ENCODE assay signal across 7 mouse cellular contexts in the genomic region with DNA sequence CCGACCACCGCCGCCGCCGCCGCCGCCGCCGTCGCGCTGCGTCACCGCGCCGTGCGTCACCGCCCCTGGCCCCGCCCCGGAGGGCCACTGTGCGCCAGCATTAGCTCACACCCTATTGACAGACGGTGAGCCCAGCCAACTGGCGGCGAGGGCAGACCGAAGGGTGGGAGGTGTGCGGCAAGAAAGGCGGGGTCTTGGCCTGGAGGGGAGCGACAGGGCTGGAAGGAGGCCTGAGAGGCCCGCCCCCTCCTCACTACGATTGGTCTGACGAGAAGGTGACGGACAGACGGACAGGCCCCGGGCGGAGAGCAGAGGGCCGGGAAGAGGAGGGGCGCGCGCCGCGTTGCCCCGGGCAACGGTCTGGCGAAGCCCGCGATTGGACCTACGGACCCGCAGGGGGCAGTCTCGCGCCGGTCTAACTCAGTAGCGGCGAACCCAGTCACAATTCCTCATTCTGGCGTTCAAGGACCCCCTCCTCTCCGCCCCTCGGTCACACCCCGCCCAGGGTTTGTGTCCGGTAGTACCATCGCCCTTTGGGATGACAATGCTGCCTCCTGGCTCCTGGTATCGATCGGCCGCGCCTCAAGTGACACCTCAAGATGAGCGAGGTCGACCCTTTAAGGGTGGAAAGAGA. TPM values are rescaled to one million over a fixed set of nuclear protein-coding genes. Genes with fewer than 3 reads are reported as not detected.
DNase-seq lines count a peak whose midpoint lies in the region; ATAC-seq and TF ChIP-seq lines count a peak whose summit lies in the region.

No protein-coding gene starts in this region.

- no peaks in the 10 kb centered on the region for H3K27me3 ChIP-seq in embryonic facial prominence, embryonic 10.5 days (replicated peaks; ENCODE audit: low read depth, poor library complexity, severe bottlenecking)
- H3K27me3 ChIP-seq in intestine, postnatal 0 days (replicated peaks; ENCODE audit: control insufficient read depth, insufficient read depth, low read length): no peaks in the 10 kb centered on the region
- H3K27me3 ChIP-seq in midbrain, embryonic 12.5 days: no peaks in the 10 kb centered on the region
- no peaks in the 10 kb centered on the region for H3K27me3 ChIP-seq in small intestine, adult 2 months (ENCODE audit: control insufficient read depth, insufficient read depth, low read length)

- H3K4me2 ChIP-seq in intestine, postnatal 0 days (replicated peaks; ENCODE audit: low read depth): peak overlapping the region; percentile 94
- H3K4me2 ChIP-seq in midbrain, embryonic 12.5 days (replicated peaks): peak overlapping the region; percentile 62

- H3K36me3 ChIP-seq in embryonic facial prominence, embryonic 10.5 days (replicated peaks): peaks cover 23% of the 10 kb centered on the region
- H3K36me3 ChIP-seq in intestine, postnatal 0 days (ENCODE audit: control insufficient read depth, insufficient read depth): no peaks in the 10 kb centered on the region; the same call in 1 of the 2 replicates
- 0 out of 2 replicates have a peak, but pooled peaks cover 7% of the 10 kb centered on the region for H3K36me3 ChIP-seq in midbrain, embryonic 12.5 days
- peaks cover 2% of the 10 kb centered on the region; the same call in 1 of the 2 replicates for H3K36me3 ChIP-seq in small intestine, adult 2 months (ENCODE audit: control insufficient read depth, insufficient read depth, low read length)

- peak; percentile 98 for ATAC-seq in intestine, postnatal 0 days
- peak; percentile 99 for ATAC-seq in midbrain, embryonic 12.5 days (ENCODE audit: low FRiP score, low read depth)

- no peak for TF ChIP-seq POLR2A in small intestine, adult 2 months (IDR thresholded peaks at IDR 0.05; ENCODE audit: low read depth, low read length)

- peak overlapping the region; percentile 94 for H3K9ac ChIP-seq in intestine, postnatal 0 days (ENCODE audit: low read depth, low read length)
- peak overlapping the region; percentile 97 for H3K9ac ChIP-seq in midbrain, embryonic 12.5 days (replicated peaks)

- WGBS in embryonic facial prominence, embryonic 10.5 days: under 1% methylated on average over 62 of the region's 64 CpGs
- 0% methylated on average over 41 of the region's 64 CpGs for WGBS in intestine, postnatal 0 days
- under 1% methylated on average over 49 of the region's 64 CpGs for WGBS in midbrain, embryonic 12.5 days
- WGBS in small intestine, adult 2 months: 2% methylated on average over 63 of the region's 64 CpGs

- peak; percentile 82 for TF ChIP-seq CTCF in intestine, postnatal 0 days (IDR thresholded peaks at IDR 0.05; ENCODE audit: low read depth)
- peak; percentile 54 for TF ChIP-seq CTCF in small intestine, adult 2 months (IDR thresholded peaks at IDR 0.05; ENCODE audit: extremely low read depth, insufficient read length, insufficient replicate concordance, low read depth, low read length)

- H3K4me1 ChIP-seq in embryonic facial prominence, embryonic 10.5 days: peaks cover 35% of the 10 kb centered on the region
- no peaks in the 10 kb centered on the region; the same call in 1 of the 2 replicates for H3K4me1 ChIP-seq in intestine, postnatal 0 days (replicated peaks; ENCODE audit: control insufficient read depth, insufficient read depth, low read length)
- peaks cover 32% of the 10 kb centered on the region for H3K4me1 ChIP-seq in midbrain, embryonic 12.5 days
- no peaks in the 10 kb centered on the region; the same call in 1 of the 2 replicates for H3K4me1 ChIP-seq in small intestine, adult 2 months (ENCODE audit: control insufficient read depth, insufficient read depth, insufficient read length, low read length)

- no peaks in the 10 kb centered on the region for H3K9me3 ChIP-seq in embryonic facial prominence, embryonic 10.5 days
- no peaks in the 10 kb centered on the region for H3K9me3 ChIP-seq in intestine, postnatal 0 days (ENCODE audit: control insufficient read depth)
- no peaks in the 10 kb centered on the region for H3K9me3 ChIP-seq in midbrain, embryonic 12.5 days

- peak overlapping the region; percentile 93 for H3K4me3 ChIP-seq in embryonic facial prominence, embryonic 10.5 days
- peak overlapping the region; percentile 87 for H3K4me3 ChIP-seq in intestine, postnatal 0 days (ENCODE audit: low read depth, low read length)
- H3K4me3 ChIP-seq in midbrain, embryonic 12.5 days: peak overlapping the region; percentile 88
- peak overlapping the region; percentile 96 for H3K4me3 ChIP-seq in small intestine, adult 2 months (ENCODE audit: low read depth, low read length)

- DNase-seq in adrenal gland, postnatal 10 days: peak; percentile 100
- DNase-seq in embryonic facial prominence, embryonic 10.5 days (ENCODE audit: low spot score): peak; percentile 100
- DNase-seq in gonadal fat pad, adult 2 months (ENCODE audit: low read depth): peak; percentile 89
- peak; percentile 100 for DNase-seq in left cerebral cortex, postnatal 4 days

- intact Hi-C loops in left cerebral cortex, postnatal 4 days (cut with DNase I): no loop called here

- peak overlapping the region; percentile 90 for H3K27ac ChIP-seq in embryonic facial prominence, embryonic 10.5 days (replicated peaks)
- peak overlapping the region; percentile 76 for H3K27ac ChIP-seq in intestine, postnatal 0 days (ENCODE audit: low read depth, low read length)
- peak overlapping the region; percentile 64 for H3K27ac ChIP-seq in midbrain, embryonic 12.5 days (replicated peaks)
- peak overlapping the region; percentile 82 for H3K27ac ChIP-seq in small intestine, adult 2 months (ENCODE audit: insufficient read depth, low read depth, low read length)

RNA-seq across cellular contexts. Expression of gene Gmfg, which starts 0.9 kb away (rescaled TPM):
- 10 to 100 TPM; 23.3 to 24.7 TPM for total RNA-seq in adrenal gland, postnatal 10 days (2021)
- polyA plus RNA-seq in embryonic facial prominence, embryonic 10.5 days (2016; fragmentation: Nextera tagmentation; extraction: Ambion mirVana): 6.9 and 7.1 TPM in 2 replicates
- 8.6 and 10.3 TPM in 2 replicates for polyA plus RNA-seq in gonadal fat pad, adult 2 months (2012; rRNA removed)
- polyA plus RNA-seq in intestine, postnatal 0 days (2015; fragmentation: Nextera tagmentation; extraction: Ambion mirVana): 33.6 and 35.0 TPM in 2 replicates
- 1 to 10 TPM; 2.5 to 3.3 TPM for total RNA-seq in left cerebral cortex, postnatal 4 days (2021)
- polyA plus RNA-seq in midbrain, embryonic 12.5 days (2016; fragmentation: Nextera tagmentation; extraction: Ambion mirVana): 6.3 TPM in 2 replicates
- 5.6 and 7.0 TPM in 2 replicates for polyA plus RNA-seq in small intestine, adult 2 months (2012; rRNA removed)

RNA-seq across cellular contexts. Expression of gene Lrfn1, which starts 15.4 kb away (rescaled TPM):
- 10 to 100 TPM in 1 of 2 experiments, 1 to 10 TPM in 1; 9.2 to 13.0 TPM for total RNA-seq in adrenal gland, postnatal 10 days (2021)
- 4.9 TPM in 2 replicates for polyA plus RNA-seq in embryonic facial prominence, embryonic 10.5 days (2016; fragmentation: Nextera tagmentation; extraction: Ambion mirVana)
- polyA plus RNA-seq in gonadal fat pad, adult 2 months (2012; rRNA removed): 6.6 and 7.1 TPM in 2 replicates
- 0.55 and 0.82 TPM in 2 replicates for polyA plus RNA-seq in intestine, postnatal 0 days (2015; fragmentation: Nextera tagmentation; extraction: Ambion mirVana)
- total RNA-seq in left cerebral cortex, postnatal 4 days (2021): 100 to 1,000 TPM; 125 TPM
- polyA plus RNA-seq in midbrain, embryonic 12.5 days (2016; fragmentation: Nextera tagmentation; extraction: Ambion mirVana): 9.2 and 13.9 TPM in 2 replicates
- polyA plus RNA-seq in small intestine, adult 2 months (2012; rRNA removed): 0.91 and 1.4 TPM in 2 replicates

RNA-seq across cellular contexts. Expression of gene Paf1, which starts 43.6 kb away (rescaled TPM):
- total RNA-seq in adrenal gland, postnatal 10 days (2021): 10 to 100 TPM; 56.5 to 59.2 TPM
- 88.3 and 89.0 TPM in 2 replicates for polyA plus RNA-seq in embryonic facial prominence, embryonic 10.5 days (2016; fragmentation: Nextera tagmentation; extraction: Ambion mirVana)
- polyA plus RNA-seq in gonadal fat pad, adult 2 months (2012; rRNA removed): 78.0 and 96.3 TPM in 2 replicates
- 54.6 and 60.6 TPM in 2 replicates for polyA plus RNA-seq in intestine, postnatal 0 days (2015; fragmentation: Nextera tagmentation; extraction: Ambion mirVana)
- total RNA-seq in left cerebral cortex, postnatal 4 days (2021): 10 to 100 TPM; 77.7 to 86.8 TPM
- polyA plus RNA-seq in midbrain, embryonic 12.5 days (2016; fragmentation: Nextera tagmentation; extraction: Ambion mirVana): 83.2 and 86.0 TPM in 2 replicates
- polyA plus RNA-seq in small intestine, adult 2 months (2012; rRNA removed): 27.6 and 67.1 TPM in 2 replicates

RNA-seq across cellular contexts. Expression of gene Med29, which starts 43.9 kb away (rescaled TPM):
- total RNA-seq in adrenal gland, postnatal 10 days (2021): 10 to 100 TPM; 19.8 to 25.9 TPM
- polyA plus RNA-seq in embryonic facial prominence, embryonic 10.5 days (2016; fragmentation: Nextera tagmentation; extraction: Ambion mirVana): 61.9 and 62.6 TPM in 2 replicates
- polyA plus RNA-seq in gonadal fat pad, adult 2 months (2012; rRNA removed): 49.8 and 58.9 TPM in 2 replicates
- polyA plus RNA-seq in intestine, postnatal 0 days (2015; fragmentation: Nextera tagmentation; extraction: Ambion mirVana): 42.7 and 44.2 TPM in 2 replicates
- 10 to 100 TPM; 18.6 to 19.7 TPM for total RNA-seq in left cerebral cortex, postnatal 4 days (2021)
- polyA plus RNA-seq in midbrain, embryonic 12.5 days (2016; fragmentation: Nextera tagmentation; extraction: Ambion mirVana): 45.3 and 46.9 TPM in 2 replicates
- polyA plus RNA-seq in small intestine, adult 2 months (2012; rRNA removed): 36.5 and 58.0 TPM in 2 replicates

RNA-seq across cellular contexts. Expression of gene Zfp36, which starts 56.3 kb away (rescaled TPM):
- 10 to 100 TPM; 11.4 to 27.2 TPM for total RNA-seq in adrenal gland, postnatal 10 days (2021)
- polyA plus RNA-seq in embryonic facial prominence, embryonic 10.5 days (2016; fragmentation: Nextera tagmentation; extraction: Ambion mirVana): 5.6 and 5.7 TPM in 2 replicates
- polyA plus RNA-seq in gonadal fat pad, adult 2 months (2012; rRNA removed): 37.7 and 40.8 TPM in 2 replicates
- polyA plus RNA-seq in intestine, postnatal 0 days (2015; fragmentation: Nextera tagmentation; extraction: Ambion mirVana): 57.3 and 61.5 TPM in 2 replicates
- 1 to 10 TPM; 1.9 to 2.3 TPM for total RNA-seq in left cerebral cortex, postnatal 4 days (2021)
- 4.9 and 5.4 TPM in 2 replicates for polyA plus RNA-seq in midbrain, embryonic 12.5 days (2016; fragmentation: Nextera tagmentation; extraction: Ambion mirVana)
- polyA plus RNA-seq in small intestine, adult 2 months (2012; rRNA removed): 85.4 and 196 TPM in 2 replicates

Comparison
In these comparisons a context has a peak if more than half of its experiments do, and no peak if none do; other contexts are left out.
1. Peak in every context shown above with its lines: DNase-seq, ATAC-seq, H3K4me3 ChIP-seq and H3K27ac ChIP-seq.